Mouse (Mus musculus) C2C12 (cell line): Measurements from ENCODE around the gene C8g. TPM values are rescaled to one million over a fixed set of nuclear protein-coding genes. Genes with fewer than 3 reads are reported as not detected.

Source experiments
- H3K27me3 ChIP-seq: one replicate; pipeline ENCODE4 v1.6.1; 2011; ENCODE audit not compliant: control insufficient read depth, insufficient read depth, insufficient read length
- H3K36me3 ChIP-seq: one replicate; pipeline ENCODE4 v1.6.1; 2011; ENCODE audit not compliant: control insufficient read depth, insufficient read depth
- H3K4me3 ChIP-seq: one replicate; pipeline ENCODE4 v1.5.1; 2011; ENCODE audit warnings: mild to moderate bottlenecking, control low read depth; ENCODE audit not compliant: poor library complexity, insufficient read depth, severe bottlenecking
- H3K79me2 ChIP-seq: one replicate; pipeline ENCODE4 v1.6.1; 2011; ENCODE audit not compliant: control insufficient read depth, insufficient read depth
- H3K79me3 ChIP-seq: one replicate; pipeline ENCODE4 v1.6.1; 2011; ENCODE audit warnings: low read depth, control low read depth
- H3ac ChIP-seq: one replicate; pipeline ENCODE3; 2011; ENCODE audit warnings: low read depth; ENCODE audit not compliant: control insufficient read depth, insufficient read length
- CEBPB ChIP-seq: IDR thresholded peaks from one replicate; pipeline ENCODE4 v1.6.1; 2011; ENCODE audit warnings: low read depth, mild to moderate bottlenecking, control low read depth, moderate library complexity
- CTCF ChIP-seq: IDR thresholded peaks from one replicate; pipeline ENCODE4 v1.5.1; 2011; ENCODE audit not compliant: control insufficient read depth, insufficient read depth, insufficient read length
- FOSL1 ChIP-seq: IDR thresholded peaks from one replicate; pipeline ENCODE4 v1.8.0; 2011; ENCODE audit warnings: mild to moderate bottlenecking, low read length; ENCODE audit not compliant: poor library complexity, insufficient read depth, severe bottlenecking
- MAX ChIP-seq: IDR thresholded peaks from one replicate; pipeline ENCODE4 v1.6.1; 2011; ENCODE audit warnings: mild to moderate bottlenecking, control low read depth
- MYOD1 ChIP-seq: IDR thresholded peaks from one replicate; pipeline ENCODE4 v1.6.1; 2011; ENCODE audit warnings: low read depth; ENCODE audit not compliant: control insufficient read depth, insufficient read length
- MYOG ChIP-seq: IDR thresholded peaks from one replicate; pipeline ENCODE4 v1.6.1; 2011; ENCODE audit not compliant: control insufficient read depth, insufficient read length; ENCODE audit errors: extremely low read depth
- USF1 ChIP-seq: IDR thresholded peaks from one replicate; pipeline ENCODE4 v1.6.1; 2011; ENCODE audit warnings: low read depth, mild to moderate bottlenecking, control low read depth, moderate library complexity
- polyA plus RNA-seq: library from polyadenylated mRNA; unstranded; fragments of >200 nt; fragmentation: generic; extraction: Trizol; gene quantifications from one replicate; pipeline ENCODE4 v1.2.1, GENCODE M21; 2012; ENCODE audit warnings: missing spikeins

The C8g gene
- polyA plus RNA-seq, 1 experiment = 0.32 TPM

GRCm38 (mm10) chr2:25484901-25485647 is 16.4 kb downstream of the C8g start:
- H3K79me3 ChIP-seq = no peaks in the 10 kb centered on the region
- H3K36me3 ChIP-seq = no peaks in the 10 kb centered on the region
- H3ac ChIP-seq = no peak overlapping the region
- H3K79me2 ChIP-seq = no peaks in the 10 kb centered on the region
- H3K4me3 ChIP-seq = no peak overlapping the region
- peaks cover 33% of the 10 kb centered on the region for H3K27me3 ChIP-seq
- no peak for TF ChIP-seq FOSL1
- TF ChIP-seq CEBPB = no peak
- TF ChIP-seq CTCF = no peak
- TF ChIP-seq MYOG = no peak
- TF ChIP-seq USF1 = no peak
- no peak for TF ChIP-seq MYOD1
- no peak for TF ChIP-seq MAX

GRCm38 (mm10) chr2:25482969-25483368 is 18.6 kb downstream of the C8g start:
- peaks cover 36% of the 10 kb centered on the region for H3K27me3 ChIP-seq
- no peak for TF ChIP-seq MAX
- TF ChIP-seq CTCF = no peak
- no peak for TF ChIP-seq CEBPB
- no peak for TF ChIP-seq MYOD1
- TF ChIP-seq USF1 = no peak
- no peak for TF ChIP-seq FOSL1
- TF ChIP-seq MYOG = no peak
- no peaks in the 10 kb centered on the region for H3K36me3 ChIP-seq
- H3K79me3 ChIP-seq = no peaks in the 10 kb centered on the region
- H3K79me2 ChIP-seq = no peaks in the 10 kb centered on the region
- H3ac ChIP-seq = no peak overlapping the region
- no peak overlapping the region for H3K4me3 ChIP-seq

- Histone ChIP-seq H3K79me2 (no peaks in the 10 kb centered on the region), H3K4me3 (no peak overlapping the region), H3K79me3 (no peaks in the 10 kb centered on the region), H3K27me3 (peaks cover 39% of the 10 kb centered on the region), H3K36me3 (no peaks in the 10 kb centered on the region), H3ac (no peak overlapping the region)
- TF ChIP-seq FOSL1 = no peak
- no peak for TF ChIP-seq MYOG
- no peak for TF ChIP-seq USF1
- TF ChIP-seq MAX = no peak
- no peak for TF ChIP-seq CEBPB
- TF ChIP-seq MYOD1 = no peak
- no peak for TF ChIP-seq CTCF
Measured at GRCm38 (mm10) chr2:25480541-25480940, 21.0 kb downstream of the C8g start.

GRCm38 (mm10) chr2:25479551-25480311 is 21.8 kb downstream of the C8g start:
- no peak for TF ChIP-seq MAX
- TF ChIP-seq FOSL1 = no peak
- no peak for TF ChIP-seq CTCF
- no peak for TF ChIP-seq USF1
- Histone ChIP-seq H3K4me3 (no peak overlapping the region), H3ac (no peak overlapping the region), H3K27me3 (peaks cover 39% of the 10 kb centered on the region), H3K36me3 (no peaks in the 10 kb centered on the region), H3K79me3 (no peaks in the 10 kb centered on the region), H3K79me2 (no peaks in the 10 kb centered on the region)

GRCm38 (mm10) chr2:25477967-25478675 is 23.4 kb downstream of the C8g start:
- Histone ChIP-seq H3K36me3 (no peaks in the 10 kb centered on the region), H3K79me3 (no peaks in the 10 kb centered on the region), H3ac (no peak overlapping the region), H3K4me3 (no peak overlapping the region), H3K79me2 (no peaks in the 10 kb centered on the region), H3K27me3 (peaks cover 28% of the 10 kb centered on the region)
- TF ChIP-seq MAX = no peak
- TF ChIP-seq FOSL1 = no peak
- no peak for TF ChIP-seq MYOD1
- TF ChIP-seq MYOG = no peak
- TF ChIP-seq USF1 = no peak
- no peak for TF ChIP-seq CEBPB
- TF ChIP-seq CTCF = no peak
